Mouse (Mus musculus) megakaryocyte, embryonic 14.5 days (primary cell): ENCODE measurements around the gene Ccdc190.

Experiments
- FLI1 ChIP-seq: IDR thresholded peaks from 2 replicates; pipeline ENCODE4 v1.6.1; 2012; ENCODE audit warnings: low read length, inconsistent platforms, mixed read lengths
- GATA1 ChIP-seq: IDR thresholded peaks from 3 replicates; pipeline ENCODE4 v1.6.1; 2012; ENCODE audit warnings: mixed read lengths, low read length, inconsistent platforms, borderline replicate concordance

DNA sequence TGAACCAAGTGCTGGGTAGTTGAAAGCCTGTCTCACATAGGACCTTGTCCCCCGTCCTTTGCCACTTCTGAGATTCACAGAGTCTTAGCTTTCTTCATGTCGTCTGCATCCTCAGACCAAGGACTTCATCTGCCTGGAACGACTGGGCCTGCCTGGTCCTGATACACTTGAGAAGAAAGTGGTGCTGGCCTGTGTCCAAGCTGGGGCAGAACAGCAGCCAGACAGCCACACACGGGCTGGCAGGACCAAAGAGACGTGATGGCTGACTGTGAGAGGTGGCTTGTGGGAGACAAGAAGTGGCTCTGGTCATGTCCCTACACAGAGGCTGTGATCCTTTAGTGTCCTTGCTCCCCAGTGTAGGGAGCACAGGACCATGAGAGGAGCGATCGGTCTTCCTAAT lies 17.7 kb upstream of the Ccdc190 start:
- no peak for TF ChIP-seq GATA1
- TF ChIP-seq FLI1: no peak
